28 mouse cellular contexts compared by ENCODE assay signal in genomic region chr14:120544946-120545345, GRCm38 (mm10).
DNase-seq lines count a peak whose midpoint lies in the region; ATAC-seq and TF ChIP-seq lines count a peak whose summit lies in the region.
"Had no signal": no experiment of that assay in that cellular context is flagged by ENCODE, and none has a peak within 500 bp of the region (broad histone marks: within the 10 kb centered on the region; RNA-seq: fewer than 3 reads in every experiment).

No protein-coding gene starts in this region.

- H3K79me2 ChIP-seq in heart, adult 2 months (replicated peaks; ENCODE audit: control insufficient read depth, insufficient read depth, low read length): no peaks in the 10 kb centered on the region

- no peak for ATAC-seq in intestine, embryonic 14.5 days (replicated peaks; ENCODE audit: low FRiP score, low TSS enrichment, low read depth)
- ATAC-seq in intestine, embryonic 16.5 days: no peak
- ATAC-seq in lung, embryonic 16.5 days (ENCODE audit: low read depth): no peak
- ATAC-seq in hematopoietic stem cell, adult 5-6 weeks (replicated peaks in 1 of 2; ENCODE audit: insufficient read depth in 1 of 2, low FRiP score in 2 of 2, low TSS enrichment in 1 of 2, low read depth in 1 of 2, poor library complexity in 2 of 2, severe bottlenecking in 2 of 2): peak; percentile 27 to 45; a peak in 1 of 4 replicates
- ATAC-seq in midbrain, embryonic 11.5 days (ENCODE audit: low FRiP score): no peak
- ATAC-seq: forebrain, embryonic 13.5 days; intestine, embryonic 15.5 days had no signal

- no peaks in the 10 kb centered on the region; the same call in 1 of the 2 replicates for H3K36me3 ChIP-seq in heart, adult 2 months (ENCODE audit: control insufficient read depth, insufficient read depth, low read length)
- H3K36me3 ChIP-seq in intestine, embryonic 14.5 days (ENCODE audit: control insufficient read depth, insufficient read depth, low read length): no peaks in the 10 kb centered on the region
- no peaks in the 10 kb centered on the region for H3K36me3 ChIP-seq in intestine, embryonic 16.5 days (ENCODE audit: control insufficient read depth, insufficient read depth, low read length)
- no peaks in the 10 kb centered on the region for H3K36me3 ChIP-seq in lung, embryonic 16.5 days (ENCODE audit: control insufficient read depth, insufficient read depth, low read length)
- no peaks in the 10 kb centered on the region for H3K36me3 ChIP-seq in midbrain, embryonic 11.5 days (ENCODE audit: control insufficient read depth, insufficient read depth, low read length)
- H3K36me3 ChIP-seq: embryonic facial prominence, embryonic 13.5 days; heart, embryonic 15.5 days; hindbrain, embryonic 15.5 days; intestine, embryonic 15.5 days; midbrain, embryonic 12.5 days; neural tube, embryonic 15.5 days had no signal

- peak overlapping the region; percentile 47 for H3K27ac ChIP-seq in heart, adult 2 months
- no peak overlapping the region for H3K27ac ChIP-seq in intestine, embryonic 14.5 days (ENCODE audit: low read depth)
- no peak overlapping the region for H3K27ac ChIP-seq in intestine, embryonic 16.5 days (ENCODE audit: low read length)
- peak overlapping the region; percentile 75; the same call in 1 of the 2 replicates for H3K27ac ChIP-seq in lung, embryonic 16.5 days (ENCODE audit: low read length)
- H3K27ac ChIP-seq in midbrain, embryonic 11.5 days (ENCODE audit: low read depth, low read length): no peak overlapping the region
- H3K27ac ChIP-seq: embryonic facial prominence, embryonic 13.5 days; forebrain, embryonic 13.5 days; hindbrain, embryonic 15.5 days; intestine, embryonic 15.5 days; macrophage; midbrain, embryonic 12.5 days; neural tube, embryonic 15.5 days had no signal

- intact Hi-C loops in heart, adult 2 months (cut with DNase I): no loop called here
- intact Hi-C loops in heart, postnatal 14 days (cut with DNase I): loop anchor here (5.0 kb wide), 1 partner anchor 38 kb away; no protein-coding TSS in a partner anchor

- WGBS in heart, adult 2 months: 55% methylated on average over 2 of the region's 2 CpGs
- WGBS in intestine, embryonic 14.5 days: 74% methylated on average over 2 of the region's 2 CpGs
- WGBS in intestine, embryonic 16.5 days: 76% methylated on average over 2 of the region's 2 CpGs
- 64% methylated on average over 2 of the region's 2 CpGs for WGBS in lung, embryonic 16.5 days
- WGBS in midbrain, embryonic 11.5 days: 73% methylated on average over 2 of the region's 2 CpGs

- no peak for TF ChIP-seq EP300 in heart, adult 2 months (IDR thresholded peaks at IDR 0.05; ENCODE audit: insufficient read depth, low read depth, low read length)

- no peak overlapping the region for H3K9ac ChIP-seq in heart, adult 2 months (ENCODE audit: low read depth, low read length)
- H3K9ac ChIP-seq in intestine, embryonic 14.5 days (ENCODE audit: low read length): no peak overlapping the region
- no peak overlapping the region for H3K9ac ChIP-seq in intestine, embryonic 16.5 days (ENCODE audit: low read depth, low read length)
- no peak overlapping the region for H3K9ac ChIP-seq in lung, embryonic 16.5 days (ENCODE audit: low read length)
- H3K9ac ChIP-seq in midbrain, embryonic 11.5 days (ENCODE audit: low read length): no peak overlapping the region
- H3K9ac ChIP-seq: embryonic facial prominence, embryonic 13.5 days; forebrain, embryonic 13.5 days; heart, embryonic 15.5 days; hindbrain, embryonic 15.5 days; intestine, embryonic 15.5 days; liver, postnatal 0 days; midbrain, embryonic 12.5 days; neural tube, embryonic 15.5 days had no signal

- H3K4me3 ChIP-seq in heart, adult 2 months: no peak overlapping the region
- H3K4me3 ChIP-seq in intestine, embryonic 14.5 days (ENCODE audit: low read depth, low read length): no peak overlapping the region
- H3K4me3 ChIP-seq in intestine, embryonic 16.5 days (ENCODE audit: low read length): no peak overlapping the region
- H3K4me3 ChIP-seq in lung, embryonic 16.5 days (ENCODE audit: low read length): no peak overlapping the region
- H3K4me3 ChIP-seq in midbrain, embryonic 11.5 days (ENCODE audit: low read depth, low read length): no peak overlapping the region
- H3K4me3 ChIP-seq: embryonic facial prominence, embryonic 13.5 days; erythroblast, embryonic 14.5 days; forebrain, embryonic 13.5 days; heart, embryonic 15.5 days; hindbrain, embryonic 15.5 days; intestine, embryonic 15.5 days; midbrain, embryonic 12.5 days; neural tube, embryonic 15.5 days had no signal

- TF ChIP-seq CTCF in heart, adult 2 months (IDR thresholded peaks at IDR 0.05): peak; percentile 47

- DNase-seq in heart, adult 2 months: no peak
- no peak for DNase-seq in heart, postnatal 14 days
- peak; percentile 2 for DNase-seq in intestine, embryonic 14.5 days (ENCODE audit: low spot score)
- DNase-seq in lung, postnatal 4 days: no peak
- no peak for DNase-seq in midbrain, embryonic 11.5 days (ENCODE audit: low spot score, missing footprints)
- DNase-seq: adrenal gland, postnatal 10 days; cerebellum, adult 18-20 months; cerebellum, postnatal 25 days; embryo, embryonic 11 days; gastrocnemius, postnatal 36 days; kidney, postnatal 10 days; layer of hippocampus, postnatal 36 days; liver, postnatal 0 days; right cerebral cortex, adult 18-20 months; thymus, adult 18-20 months had no signal

- peaks cover 10% of the 10 kb centered on the region for H3K4me1 ChIP-seq in heart, adult 2 months (ENCODE audit: control insufficient read depth, insufficient read depth, low read length)
- no peaks in the 10 kb centered on the region for H3K4me1 ChIP-seq in intestine, embryonic 14.5 days (replicated peaks; ENCODE audit: control insufficient read depth, insufficient read depth, low read length)
- no peaks in the 10 kb centered on the region for H3K4me1 ChIP-seq in intestine, embryonic 16.5 days (ENCODE audit: control insufficient read depth, insufficient read depth, low read length)
- peaks cover 2% of the 10 kb centered on the region; the same call in 1 of the 2 replicates for H3K4me1 ChIP-seq in lung, embryonic 16.5 days (replicated peaks; ENCODE audit: control insufficient read depth, insufficient read depth, low read length)
- no peaks in the 10 kb centered on the region for H3K4me1 ChIP-seq in midbrain, embryonic 11.5 days (ENCODE audit: control insufficient read depth, insufficient read depth, low read length)
- H3K4me1 ChIP-seq: embryonic facial prominence, embryonic 13.5 days; forebrain, embryonic 13.5 days; heart, embryonic 15.5 days; hindbrain, embryonic 15.5 days; intestine, embryonic 15.5 days; midbrain, embryonic 12.5 days; neural tube, embryonic 15.5 days had no signal

- H3K27me3 ChIP-seq in heart, adult 2 months (ENCODE audit: control insufficient read depth, insufficient read depth, low read length): no peaks in the 10 kb centered on the region
- H3K27me3 ChIP-seq in intestine, embryonic 14.5 days (replicated peaks; ENCODE audit: control insufficient read depth, insufficient read depth, low read length): no peaks in the 10 kb centered on the region
- no peaks in the 10 kb centered on the region for H3K27me3 ChIP-seq in intestine, embryonic 16.5 days (replicated peaks; ENCODE audit: control insufficient read depth, insufficient read depth, low read length)
- no peaks in the 10 kb centered on the region for H3K27me3 ChIP-seq in lung, embryonic 16.5 days (ENCODE audit: control insufficient read depth, insufficient read depth, low read depth, low read length)
- H3K27me3 ChIP-seq in midbrain, embryonic 11.5 days (ENCODE audit: control insufficient read depth, insufficient read depth, low read length): no peaks in the 10 kb centered on the region
- H3K27me3 ChIP-seq: embryonic facial prominence, embryonic 13.5 days; forebrain, embryonic 13.5 days; heart, embryonic 15.5 days; hindbrain, embryonic 15.5 days; intestine, embryonic 15.5 days; midbrain, embryonic 12.5 days; neural tube, embryonic 15.5 days had no signal

- no peak overlapping the region for H3K4me2 ChIP-seq in intestine, embryonic 14.5 days (ENCODE audit: low read length)
- H3K4me2 ChIP-seq in intestine, embryonic 16.5 days (ENCODE audit: low read depth, low read length): no peak overlapping the region
- H3K4me2 ChIP-seq in lung, embryonic 16.5 days (ENCODE audit: low read depth, low read length): no peak overlapping the region
- no peak overlapping the region for H3K4me2 ChIP-seq in midbrain, embryonic 11.5 days
- H3K4me2 ChIP-seq: embryonic facial prominence, embryonic 13.5 days; forebrain, embryonic 13.5 days; heart, embryonic 15.5 days; hindbrain, embryonic 15.5 days; intestine, embryonic 15.5 days; liver, embryonic 11.5 days; midbrain, embryonic 12.5 days; neural tube, embryonic 15.5 days had no signal

- no peak for TF ChIP-seq POLR2A in heart, adult 2 months (IDR thresholded peaks at IDR 0.05; ENCODE audit: insufficient read depth, low read depth, low read length)

- no peaks in the 10 kb centered on the region for H3K9me3 ChIP-seq in intestine, embryonic 14.5 days (ENCODE audit: control insufficient read depth, low read length)
- no peaks in the 10 kb centered on the region for H3K9me3 ChIP-seq in intestine, embryonic 16.5 days (ENCODE audit: control insufficient read depth, low read length)
- H3K9me3 ChIP-seq in lung, embryonic 16.5 days (ENCODE audit: control insufficient read depth, low read length): no peaks in the 10 kb centered on the region
- no peaks in the 10 kb centered on the region for H3K9me3 ChIP-seq in midbrain, embryonic 11.5 days (ENCODE audit: control insufficient read depth, low read length)
- H3K9me3 ChIP-seq: embryonic facial prominence, embryonic 13.5 days; forebrain, embryonic 13.5 days; heart, embryonic 15.5 days; hindbrain, embryonic 15.5 days; intestine, embryonic 15.5 days; midbrain, embryonic 12.5 days; neural tube, embryonic 15.5 days had no signal

Comparison
In these comparisons a context has a peak if more than half of its experiments do, and no peak if none do; other contexts are left out.
1. H3K27ac ChIP-seq: peak in heart, adult 2 months (single experiment) and lung, embryonic 16.5 days (single experiment); none in intestine, embryonic 14.5 days (single experiment), intestine, embryonic 16.5 days (single experiment) and midbrain, embryonic 11.5 days (single experiment).
2. ATAC-seq: peak in hematopoietic stem cell, adult 5-6 weeks (2 of 2); none in intestine, embryonic 14.5 days (single experiment), intestine, embryonic 16.5 days (single experiment), lung, embryonic 16.5 days (single experiment) and midbrain, embryonic 11.5 days (single experiment).